Mouse (Mus musculus): ENCODE measurements around the gene D17Wsu92e.

- TF ChIP-seq CTCF (IDR thresholded peaks at IDR 0.05; ENCODE audit: low read depth) = no peak
- TF ChIP-seq EP300 (IDR thresholded peaks at IDR 0.05; ENCODE audit: low read depth) = no peak
Observed at GRCm38 (mm10) chr17:27751314-27752202, 68.9 kb downstream of the D17Wsu92e start.
